Mouse (Mus musculus) thymus, postnatal 14 days (tissue): Measurements from ENCODE around the gene Nckap5.
"Not testable (repeated sequence)": the region's sequence is repeated elsewhere in the genome, so short reads cannot be mapped to it uniquely, and the experiment has no call there.

ENCODE experiments used
- DNase-seq: peaks from one replicate; pipeline ENCODE4 v3.0.0; 2021

Gene Nckap5

GRCm38 (mm10) chr1:126135717-126136116, 694.9 kb downstream of the Nckap5 start:
- DNase-seq = no peak

DNA sequence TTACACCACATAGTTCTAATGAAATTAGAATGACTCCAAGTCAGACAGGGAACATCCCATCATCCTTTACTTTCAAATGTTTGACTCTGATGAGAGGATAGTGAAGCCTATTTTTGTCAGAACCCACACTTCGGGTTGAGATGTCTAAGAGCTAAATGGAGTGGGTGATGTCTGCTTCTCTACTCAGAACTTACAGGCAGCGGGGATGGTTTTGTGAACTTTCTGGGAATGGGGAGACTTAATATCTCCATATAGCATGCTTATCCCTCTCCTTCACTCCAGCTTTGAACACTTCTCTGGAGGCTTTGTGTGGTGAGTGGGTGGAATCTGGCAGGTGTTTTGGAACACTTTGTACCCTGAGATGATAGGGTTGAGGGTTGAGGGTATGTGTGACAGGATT, 698.3 kb downstream of the Nckap5 start:
- DNase-seq = no peak

DNA sequence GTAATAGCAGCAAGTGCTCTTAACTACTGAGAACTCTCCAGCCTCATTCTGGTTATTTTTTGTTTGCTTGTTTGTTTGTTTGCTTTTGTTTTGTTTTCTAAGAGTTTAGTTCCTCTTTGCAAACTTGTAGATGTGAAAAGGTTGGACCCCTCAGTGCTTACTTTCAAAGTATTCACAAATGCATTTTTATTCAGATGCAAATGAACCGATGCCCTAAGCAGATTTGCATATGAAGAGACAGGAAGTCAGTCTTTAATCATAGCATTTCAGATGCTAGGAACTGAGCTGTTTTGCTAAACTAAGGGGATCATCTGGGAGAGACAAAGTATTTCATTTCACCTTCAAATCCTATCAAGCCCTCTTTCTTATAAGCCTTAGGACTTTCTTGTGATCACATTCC, 701.5 kb downstream of the Nckap5 start:
- no peak for DNase-seq

- DNase-seq = no peak
Observed at GRCm38 (mm10) chr1:126123111-126123510, 707.5 kb downstream of the Nckap5 start.

- DNase-seq = no peak
Observed at GRCm38 (mm10) chr1:126120506-126120905, 710.1 kb downstream of the Nckap5 start.

GRCm38 (mm10) chr1:126116034-126116433, 714.6 kb downstream of the Nckap5 start:
- DNase-seq = no peak

DNA sequence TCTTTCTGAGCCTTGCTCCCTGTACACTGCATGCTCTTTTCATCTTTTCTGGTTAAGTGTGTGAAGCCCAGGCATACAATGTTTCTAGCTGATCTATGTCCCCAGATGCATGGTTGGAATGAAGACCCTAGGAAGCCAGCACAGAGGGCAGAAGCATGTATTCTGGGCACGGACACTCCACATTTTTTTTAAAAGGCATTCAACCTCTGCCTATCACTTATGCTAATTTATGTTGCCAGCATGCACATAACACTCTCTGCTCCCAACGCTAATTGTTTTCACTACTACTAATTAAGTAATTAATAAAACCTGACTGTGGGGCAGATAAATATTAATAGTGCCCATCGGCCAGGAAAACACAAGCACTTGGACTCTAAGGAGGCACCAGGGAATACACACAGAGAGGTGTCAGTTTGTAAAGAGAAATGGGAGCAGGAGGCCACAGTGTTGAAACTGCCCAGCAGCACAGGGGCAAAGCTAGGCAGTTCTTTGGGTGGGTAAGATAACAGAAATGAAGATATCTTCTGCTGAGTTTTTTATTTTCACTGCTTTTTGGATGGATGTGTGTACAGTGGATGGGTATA, 724.8 kb downstream of the Nckap5 start:
- no peak for DNase-seq

DNA sequence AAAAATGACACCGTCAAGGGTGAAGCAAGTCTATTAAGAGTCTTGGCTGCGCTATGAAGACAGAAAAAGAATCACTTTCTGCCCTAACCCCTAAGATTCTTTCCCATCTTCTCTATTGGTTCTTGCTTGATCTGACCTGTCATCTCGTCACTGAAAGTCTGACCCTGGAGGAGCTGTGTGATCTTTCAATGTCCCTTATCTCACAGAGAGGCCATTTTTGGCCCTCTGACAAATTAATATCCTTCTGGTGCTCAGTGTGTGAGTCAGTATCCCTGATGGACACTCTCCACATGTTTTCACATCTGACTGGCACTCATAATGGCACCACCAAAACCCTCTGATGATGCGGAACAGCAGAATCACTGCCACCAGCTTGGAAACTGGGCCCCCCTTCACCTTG, 736.3 kb downstream of the Nckap5 start:
- no peak for DNase-seq

DNA sequence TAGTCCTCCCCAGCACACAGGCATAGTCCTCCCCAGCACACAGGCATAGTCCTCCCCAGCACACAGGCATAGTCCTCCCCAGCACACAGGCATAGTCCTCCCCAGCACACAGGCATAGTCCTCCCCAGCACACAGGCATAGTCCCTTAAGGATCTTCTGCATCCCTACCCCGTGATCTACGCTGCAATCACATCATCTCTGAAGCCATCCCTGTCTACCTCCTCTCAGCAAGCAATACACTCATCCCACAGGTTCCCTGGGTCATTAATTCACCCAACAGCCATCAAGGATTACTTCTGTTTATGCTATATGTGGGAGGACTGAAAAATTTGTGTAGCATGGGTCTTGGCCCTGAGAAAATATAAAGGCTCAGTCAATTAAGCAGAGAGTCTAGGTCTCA, 738.6 kb downstream of the Nckap5 start:
- not testable (repeated sequence) for DNase-seq

DNA sequence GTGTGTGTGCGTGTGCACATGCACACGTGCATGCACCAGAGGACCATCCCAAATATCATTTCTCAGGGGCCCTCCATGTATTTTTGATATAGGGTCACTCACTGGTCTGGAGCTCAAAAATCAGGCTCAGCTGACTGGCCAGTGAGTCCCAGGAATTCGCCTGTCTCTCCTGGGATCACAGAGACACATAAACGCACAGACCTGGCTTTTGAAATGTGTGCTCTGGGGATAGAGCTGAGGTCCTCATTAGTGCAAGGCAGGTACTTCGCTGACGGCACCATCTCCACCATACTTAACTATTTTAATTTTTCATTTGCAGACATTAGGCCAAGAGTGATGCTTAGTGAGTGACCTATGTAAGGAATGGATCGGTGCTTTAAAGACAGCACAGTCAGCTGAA, 743.4 kb downstream of the Nckap5 start:
- no peak for DNase-seq

GRCm38 (mm10) chr1:126076312-126076711, 754.3 kb downstream of the Nckap5 start:
- DNase-seq = no peak

DNA sequence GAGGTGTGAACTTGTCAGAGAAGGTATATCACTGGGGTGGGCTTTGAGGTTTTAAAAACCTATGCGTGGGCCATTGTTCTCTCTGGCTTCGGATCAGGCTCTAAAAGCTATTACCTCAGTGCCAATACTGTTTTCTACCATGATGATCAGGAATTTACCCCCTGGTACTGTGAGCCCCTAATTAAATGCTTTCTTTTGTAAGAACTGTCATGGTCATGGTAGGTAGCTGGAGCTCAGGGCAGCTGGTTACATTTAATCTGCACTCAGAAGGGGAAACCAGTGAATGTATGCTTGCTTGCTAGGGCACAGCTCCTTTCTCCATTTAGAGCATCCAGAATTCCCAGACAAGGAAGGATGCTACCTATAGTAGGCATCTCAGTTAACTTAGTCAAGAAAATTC, 759.7 kb downstream of the Nckap5 start:
- DNase-seq = no peak

DNA sequence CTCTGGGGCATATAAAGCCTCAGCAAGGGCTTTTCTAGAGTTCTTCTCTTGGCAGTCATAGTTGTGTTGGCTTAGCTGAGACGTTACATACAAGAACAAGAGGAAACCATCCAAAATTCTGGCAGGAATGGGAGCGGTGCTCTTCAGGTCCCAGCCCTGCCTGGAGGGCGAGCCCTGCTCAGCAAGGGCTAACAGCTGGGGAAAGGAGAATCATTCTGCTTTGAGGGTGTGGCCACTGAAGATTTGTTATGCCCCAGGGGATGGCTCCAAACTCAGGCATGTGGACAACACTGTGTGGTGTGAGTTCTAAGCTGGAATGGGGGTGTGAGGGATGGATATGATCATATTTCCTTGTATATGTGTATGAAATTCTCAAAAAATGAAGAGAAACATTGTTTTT, 779.1 kb downstream of the Nckap5 start:
- DNase-seq = no peak

GRCm38 (mm10) chr1:126042886-126043285, 787.7 kb downstream of the Nckap5 start:
- DNase-seq = no peak

DNA sequence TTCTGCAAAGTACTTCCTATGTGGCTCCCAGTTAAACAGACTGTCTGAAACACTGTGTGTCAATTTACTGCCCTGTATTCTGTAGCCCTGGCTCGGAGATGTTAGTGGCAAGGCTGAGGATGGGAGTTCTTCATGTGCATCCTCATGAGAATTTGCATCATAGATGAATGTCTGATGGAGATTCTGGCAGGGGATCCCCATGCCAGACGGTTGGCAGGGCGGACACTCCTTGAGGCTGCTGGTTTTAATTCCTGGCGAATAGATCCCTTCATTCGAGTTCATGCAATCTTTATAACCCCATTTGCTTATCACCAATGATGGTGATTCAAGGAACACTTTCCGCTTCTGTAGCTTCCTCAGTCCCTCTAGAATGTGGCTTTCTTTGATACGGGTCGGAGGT, 803.1 kb downstream of the Nckap5 start:
- no peak for DNase-seq

- DNase-seq = no peak
Observed at GRCm38 (mm10) chr1:126024518-126024917, 806.1 kb downstream of the Nckap5 start.

GRCm38 (mm10) chr1:126022959-126023358, 807.6 kb downstream of the Nckap5 start:
- DNase-seq = no peak

GRCm38 (mm10) chr1:126018654-126019053, 811.9 kb downstream of the Nckap5 start:
- DNase-seq = not testable (repeated sequence)

- no peak for DNase-seq
Observed at GRCm38 (mm10) chr1:126011661-126012091, 818.9 kb downstream of the Nckap5 start.

- DNase-seq = no peak
Observed at GRCm38 (mm10) chr1:126007571-126007970, 823.0 kb downstream of the Nckap5 start.

DNA sequence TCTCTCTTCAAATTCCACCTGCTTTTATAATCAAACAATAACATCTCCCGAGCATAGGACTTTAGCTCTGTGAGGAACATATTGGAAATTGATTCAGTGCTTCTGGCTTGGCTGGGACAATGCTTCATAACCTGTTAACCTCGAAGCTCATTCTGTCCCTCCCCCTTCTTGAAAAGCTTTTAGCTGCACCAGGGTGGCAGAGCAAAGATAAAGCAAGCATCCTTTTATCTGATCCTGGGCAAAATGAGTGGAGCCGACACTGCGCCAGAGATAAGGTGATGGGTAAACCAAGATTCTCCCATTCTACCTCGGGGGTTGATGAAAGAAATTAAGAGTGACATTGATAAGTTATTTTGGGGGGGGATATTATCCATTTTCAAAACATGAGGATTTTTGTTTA, 824.9 kb downstream of the Nckap5 start:
- no peak for DNase-seq

DNA sequence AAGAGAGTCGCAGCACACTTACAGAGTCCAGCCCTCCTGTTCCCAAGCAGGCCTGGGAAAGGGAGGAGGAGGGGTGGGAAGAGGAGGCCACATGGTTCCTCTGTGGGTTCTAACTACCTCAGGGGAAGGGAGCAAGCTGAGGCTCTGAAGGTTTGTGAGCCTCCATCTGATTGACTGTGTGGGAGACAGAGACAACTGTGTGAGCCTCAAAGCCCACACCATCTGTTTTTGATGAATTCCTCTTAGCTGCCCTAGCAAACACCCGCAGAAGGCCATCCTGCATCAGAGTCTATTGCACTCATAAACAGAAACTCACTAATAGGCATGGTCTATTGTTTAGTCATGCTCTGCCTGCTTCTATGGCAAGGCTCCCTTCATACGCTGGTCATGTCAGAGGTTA, 834.1 kb downstream of the Nckap5 start:
- DNase-seq = no peak

DNA sequence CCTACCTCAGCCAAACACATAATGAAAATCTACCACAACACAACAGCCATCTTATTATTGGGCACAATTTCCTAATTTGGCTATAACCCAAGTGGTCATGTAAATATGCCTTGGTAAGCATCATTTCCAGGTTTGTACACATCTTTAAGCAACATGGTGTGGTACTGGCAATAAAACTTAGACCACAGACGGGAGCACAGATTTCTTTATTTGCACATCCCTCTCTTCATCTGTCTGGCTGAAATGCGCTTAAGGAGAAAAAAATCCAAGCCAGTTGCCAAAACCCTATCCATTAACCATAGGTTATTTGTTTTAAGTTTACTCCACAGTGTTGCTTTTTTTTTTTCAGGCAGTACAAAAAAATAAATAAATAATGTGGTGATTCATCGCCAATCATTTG, 842.8 kb downstream of the Nckap5 start:
- no peak for DNase-seq

DNA sequence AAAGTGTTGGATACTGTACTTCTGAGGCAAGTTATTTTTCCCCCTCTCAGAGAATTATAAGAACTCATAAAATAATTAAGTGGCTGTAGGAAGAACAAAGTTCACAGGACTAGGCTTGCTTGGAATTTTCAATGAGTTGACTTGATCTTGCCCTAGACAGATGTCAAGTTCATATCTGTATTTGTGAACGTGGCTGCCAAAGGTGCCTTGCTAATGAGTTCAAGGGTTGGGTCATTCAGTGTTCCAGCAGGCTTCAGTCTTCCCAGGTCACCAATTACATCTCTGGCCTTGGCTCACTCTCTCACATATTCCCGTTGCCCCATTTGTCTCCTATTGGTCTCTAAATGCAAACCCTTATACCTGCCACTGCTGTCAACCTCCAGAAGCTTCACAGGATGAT, 846.0 kb downstream of the Nckap5 start:
- no peak for DNase-seq

DNA sequence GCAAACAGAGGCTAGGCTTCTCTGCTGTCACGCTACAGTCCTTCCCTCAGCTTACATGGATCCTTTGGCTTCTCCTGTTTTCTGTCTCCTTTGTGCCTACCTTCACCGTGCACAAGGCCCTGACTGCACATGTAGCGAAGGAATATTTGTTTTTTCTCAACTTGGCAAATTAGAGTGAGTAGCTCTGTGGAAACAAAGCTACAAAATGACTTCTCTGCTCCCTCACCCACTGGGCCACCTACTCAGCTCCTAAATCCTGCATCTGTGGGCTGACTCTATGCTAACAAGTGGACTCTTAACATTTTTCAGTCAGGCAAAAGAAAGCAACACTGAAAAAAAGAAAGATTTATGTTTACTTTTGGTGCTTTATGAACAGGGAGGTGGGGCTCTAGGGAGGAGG, 856.0 kb downstream of the Nckap5 start:
- no peak for DNase-seq

DNA sequence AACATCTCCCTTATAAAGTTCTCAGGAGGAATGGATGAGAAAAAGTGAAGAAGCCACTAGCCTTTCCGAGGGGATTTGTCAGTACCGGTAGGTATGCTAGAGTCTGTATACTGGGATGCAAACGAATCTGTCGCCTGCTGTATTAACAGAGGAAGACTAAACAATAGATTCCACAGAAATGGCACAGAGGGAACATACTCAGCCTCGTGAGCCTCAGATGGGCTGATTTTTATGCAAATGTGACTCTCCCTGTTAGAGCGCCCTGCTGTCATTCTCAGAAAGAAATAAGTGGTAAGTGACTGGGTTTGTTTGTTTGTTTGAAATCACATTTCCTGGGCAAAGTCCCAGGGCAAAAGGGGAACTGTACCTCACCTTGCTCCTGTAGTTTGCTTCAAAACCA, 858.7 kb downstream of the Nckap5 start:
- DNase-seq = no peak
